Mouse (Mus musculus): ENCODE data around the gene Zdhhc18.

Zdhhc18 gene

DNA sequence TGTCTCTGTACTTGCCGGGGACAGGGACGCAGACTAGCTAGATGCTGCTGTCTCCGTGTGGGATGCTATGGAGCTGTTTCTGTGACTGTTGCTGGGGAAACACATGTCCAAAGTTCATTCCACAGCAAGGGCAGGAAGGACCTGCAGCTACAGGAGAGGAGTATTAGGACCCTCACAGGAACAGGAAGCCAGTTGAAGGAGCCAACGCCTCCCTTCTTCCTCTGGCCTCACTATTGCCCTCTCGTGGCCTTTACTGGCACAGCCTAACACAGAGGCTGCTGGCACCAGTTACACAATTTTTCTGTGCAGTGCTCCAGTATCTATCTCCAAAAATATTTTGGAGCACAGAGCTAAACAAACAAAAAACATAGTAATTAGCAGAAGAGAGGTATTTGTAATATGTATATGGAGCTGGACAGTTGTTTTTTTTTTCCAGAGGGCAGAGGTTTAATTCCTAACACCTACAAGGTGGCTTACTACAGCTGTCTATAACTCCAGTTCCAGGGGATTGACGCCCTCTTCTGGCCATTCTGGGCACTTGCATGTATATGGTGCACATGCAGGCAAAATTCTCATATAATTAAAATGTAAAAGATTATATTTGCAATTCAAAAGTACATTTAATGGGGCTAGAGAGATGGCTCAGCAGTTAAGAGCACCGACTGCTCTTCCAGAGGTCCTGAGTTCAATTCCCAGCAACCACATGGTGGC is at the start of gene Zdhhc18:
TSS of gene Zdhhc18 (minus strand) at position 166 of the 711 bp plus-strand sequence.
- peak; percentile 86 to 88 for DNase-seq

- no peak for DNase-seq
Measured at GRCm38 (mm10) chr4:133695363-133695762, 45.4 kb upstream of the Zdhhc18 start.

GRCm38 (mm10) chr4:133690252-133690651 is 40.3 kb upstream of the Zdhhc18 start:
- DNase-seq: no peak

DNA sequence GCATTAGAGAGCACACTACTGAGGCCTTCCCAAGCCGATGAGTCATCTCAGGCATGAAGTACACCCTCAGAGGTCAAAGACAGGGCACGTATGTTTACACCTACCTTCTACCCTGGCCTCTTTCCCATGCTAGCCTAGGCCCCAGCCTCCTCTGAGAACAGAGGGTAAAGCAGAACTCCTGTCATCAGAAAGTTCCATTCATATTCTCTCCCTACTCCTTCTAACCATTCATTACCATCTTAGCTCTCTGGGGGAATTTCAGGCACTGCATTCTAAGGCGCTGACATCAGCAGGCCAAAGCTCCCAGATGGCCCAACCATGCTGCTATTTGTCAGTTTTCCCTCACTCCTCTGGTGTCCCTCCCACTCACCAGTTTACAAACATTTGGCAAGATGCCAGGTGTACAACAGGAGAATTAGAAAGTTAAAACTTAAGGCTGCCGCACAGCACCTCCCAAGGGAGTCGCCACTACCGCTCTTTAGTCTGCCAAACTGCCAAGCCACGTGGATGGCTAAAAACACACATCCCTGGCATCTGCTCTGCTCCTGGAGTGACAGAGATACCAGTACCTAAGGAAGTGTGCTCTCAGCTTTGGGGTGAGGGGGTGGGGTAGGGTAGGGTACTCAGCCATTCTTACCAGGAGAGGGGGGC is 38.6 kb upstream of the Zdhhc18 start:
- DNase-seq: no peak

GRCm38 (mm10) chr4:133687126-133687525 is 37.2 kb upstream of the Zdhhc18 start:
- no peak for DNase-seq

- no peak for DNase-seq
Measured at GRCm38 (mm10) chr4:133686512-133686911, 36.6 kb upstream of the Zdhhc18 start.

GRCm38 (mm10) chr4:133680206-133680786 is 30.3 kb upstream of the Zdhhc18 start:
- peak; percentile 40 to 46 for DNase-seq

- DNase-seq: peak; percentile 50 to 57
Measured at GRCm38 (mm10) chr4:133679629-133680028, 29.7 kb upstream of the Zdhhc18 start.

GRCm38 (mm10) chr4:133677266-133677665 is 27.3 kb upstream of the Zdhhc18 start:
- DNase-seq: no peak

- no peak for DNase-seq
Measured at GRCm38 (mm10) chr4:133676189-133676588, 26.2 kb upstream of the Zdhhc18 start.

GRCm38 (mm10) chr4:133675594-133676016 is 25.7 kb upstream of the Zdhhc18 start:
- no peak for DNase-seq

- DNase-seq: no peak
Measured at GRCm38 (mm10) chr4:133674331-133674695, 24.4 kb upstream of the Zdhhc18 start.

DNA sequence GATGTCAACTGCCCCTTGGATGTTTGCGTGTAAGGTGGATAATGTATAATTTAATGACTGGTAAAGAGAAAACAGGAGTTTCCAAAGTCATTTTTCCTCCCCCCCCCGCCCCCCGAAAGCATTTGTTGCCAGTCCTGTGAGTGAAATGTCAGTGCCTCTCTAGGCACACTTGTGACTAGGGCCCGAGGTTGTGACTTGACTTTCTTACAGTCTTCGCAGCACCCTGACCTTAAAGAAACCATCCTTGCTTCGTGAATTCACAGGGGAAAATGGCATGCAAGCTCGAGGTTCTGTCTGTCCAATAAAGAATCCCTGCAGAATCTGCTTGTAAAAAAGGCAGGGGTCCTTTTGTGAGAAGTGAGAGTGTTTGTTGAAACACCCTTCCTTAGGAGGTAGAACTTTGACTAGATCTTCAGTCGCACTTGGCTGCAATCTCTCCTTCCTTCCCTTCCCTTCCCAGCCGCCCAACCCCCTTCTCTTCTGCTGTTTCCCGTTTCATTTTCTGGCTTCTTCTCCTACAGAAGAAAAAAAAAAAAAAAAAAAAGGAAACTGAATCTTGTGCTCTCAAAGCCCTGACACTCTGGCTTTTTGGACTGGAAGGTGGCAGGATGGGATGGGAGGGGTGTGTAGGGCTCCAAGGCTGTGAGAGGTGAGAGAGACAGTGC is 23.8 kb upstream of the Zdhhc18 start:
- DNase-seq: no peak

DNA sequence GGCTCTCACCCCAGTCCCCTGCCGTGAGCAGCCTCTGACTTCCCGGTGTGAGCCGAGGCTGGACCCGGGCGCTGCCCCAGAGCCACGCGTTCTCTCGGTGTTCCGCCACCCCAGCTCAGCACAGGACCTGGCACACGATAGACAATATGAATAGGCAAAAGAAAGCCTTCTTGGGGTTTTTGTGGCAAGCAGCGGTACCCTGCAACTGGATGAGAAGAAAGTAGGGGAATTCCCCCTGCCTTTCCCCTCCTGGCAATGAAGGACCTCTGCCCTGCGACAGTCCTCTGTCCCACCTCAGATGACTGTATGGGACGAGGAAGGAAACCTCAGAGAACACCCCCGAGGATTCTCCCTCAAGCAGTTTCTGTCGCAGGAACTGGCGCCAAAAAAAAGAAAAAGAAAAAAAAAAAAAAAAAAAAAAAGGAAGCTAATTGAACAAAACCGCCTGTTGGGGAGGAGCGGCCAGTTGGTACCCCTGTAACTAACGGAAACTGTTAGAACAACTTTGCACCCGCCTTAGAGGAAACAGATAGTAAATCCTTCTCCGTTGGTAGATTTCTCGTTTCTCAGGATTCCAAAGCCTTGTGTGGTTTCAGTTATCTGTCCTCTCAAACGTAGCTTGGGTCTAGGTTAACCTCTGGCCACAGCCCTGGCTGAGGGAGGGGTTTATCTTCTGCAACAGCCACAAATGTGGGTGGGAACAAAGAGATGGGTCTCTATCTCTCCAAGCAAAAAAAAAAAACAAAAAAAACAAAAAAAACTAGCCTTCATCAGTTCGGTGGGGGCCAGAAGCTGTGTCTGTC is 23.1 kb upstream of the Zdhhc18 start:
- peak in 1 of 2 experiments; percentile 60 for DNase-seq

- DNase-seq: peak; percentile 95 to 98
Measured at GRCm38 (mm10) chr4:133671881-133672844, 22.2 kb upstream of the Zdhhc18 start, which contains the start of gene Pigv. Pigv (minus strand) TSS chr4:133672647.

GRCm38 (mm10) chr4:133671184-133671880 is 21.4 kb upstream of the Zdhhc18 start:
- peak; percentile 79 to 80 for DNase-seq

- no peak for DNase-seq
Measured at GRCm38 (mm10) chr4:133669652-133670210, 19.8 kb upstream of the Zdhhc18 start.

GRCm38 (mm10) chr4:133668537-133668936 is 18.6 kb upstream of the Zdhhc18 start:
- no peak for DNase-seq

DNA sequence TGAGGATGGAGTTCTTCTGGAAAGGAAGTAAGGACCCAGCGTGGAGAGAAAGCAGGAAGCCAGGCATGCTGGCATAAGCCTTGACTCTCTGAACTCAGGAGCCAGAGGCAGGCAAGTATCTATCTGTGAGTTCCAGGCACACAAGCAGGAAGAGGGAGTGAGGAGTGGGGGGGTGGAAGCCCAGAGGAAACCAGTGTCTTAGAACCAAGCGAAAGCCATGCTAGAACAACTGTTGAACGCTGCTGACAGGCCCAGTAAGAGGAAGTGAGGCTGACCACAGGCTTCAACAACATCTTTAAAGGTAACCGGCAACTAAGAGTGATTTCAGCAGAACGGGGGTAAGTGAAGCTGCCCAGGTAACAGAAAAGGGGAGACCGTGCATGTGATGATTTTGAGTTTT is 16.2 kb upstream of the Zdhhc18 start:
- peak; percentile 76 to 85 for DNase-seq

GRCm38 (mm10) chr4:133665118-133665517 is 15.2 kb upstream of the Zdhhc18 start:
- no peak for DNase-seq
